Mouse (Mus musculus) regulatory T cell (primary cell): ENCODE measurements at regions not wholly inside any gene's neighbourhood (a gene's known extent, or its start where the extent isn't known, plus 50 kb on each side); places are given as distances from the start of the nearest gene placed in this dataset.

ENCODE experiments used
- in situ Hi-C: fragments of 300-600 bp; cut with MboI, MseI; formaldehyde crosslinking; loops from one replicate; pipeline ENCODE4 v1.15.1; 2025; ENCODE audit warnings: high pct_unique_total_duplicates

DNA sequence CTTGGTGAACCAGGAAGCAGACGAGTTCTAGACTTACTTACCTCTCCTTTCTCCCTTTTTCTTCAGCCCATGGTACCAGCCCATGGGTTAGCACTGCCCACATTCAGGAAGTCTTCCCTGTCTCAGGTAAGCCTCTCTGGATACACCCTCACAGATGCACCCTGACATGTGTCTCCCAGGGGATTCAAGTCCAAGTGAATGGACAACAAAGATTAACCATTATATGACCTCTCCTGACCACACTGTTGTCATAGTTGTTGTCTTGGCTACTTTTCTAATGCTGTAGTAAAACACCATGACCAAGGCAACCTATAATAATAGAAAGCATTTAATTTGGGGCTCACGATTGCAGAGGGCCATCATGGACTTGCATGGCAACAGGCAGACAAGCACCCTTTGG, 98.8 kb upstream of the Vash1 start:
- in situ Hi-C loops, result no loop called here

GRCm38 (mm10) chr12:86580132-86580718, 98.3 kb upstream of the Vash1 start:
- in situ Hi-C loops, result no loop called here

DNA sequence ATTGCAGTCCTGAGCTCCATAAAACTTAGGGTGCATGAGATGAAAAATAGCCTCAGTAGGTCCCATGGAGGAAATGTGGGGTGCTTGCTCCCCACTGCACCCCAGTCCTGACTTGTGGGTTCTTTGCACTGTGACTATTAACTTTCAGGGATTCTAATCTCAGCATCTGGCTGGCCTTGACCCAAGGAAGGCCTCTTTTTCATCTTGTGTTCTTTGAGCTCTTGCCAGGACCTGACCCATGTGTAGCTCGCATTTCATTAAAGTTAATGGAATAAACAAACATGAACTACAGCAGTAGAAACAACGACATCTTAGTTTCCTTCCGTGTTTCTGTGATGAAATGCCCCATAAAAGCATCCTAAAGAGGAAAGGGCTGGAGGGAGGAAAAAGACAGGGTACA, 96.4 kb upstream of the Vash1 start:
- in situ Hi-C loops, result no loop called here

GRCm38 (mm10) chr12:86588010-86588409, 90.5 kb upstream of the Vash1 start:
- in situ Hi-C loops, result no loop called here

GRCm38 (mm10) chr12:86592509-86592908, 86.0 kb upstream of the Vash1 start:
- in situ Hi-C loops, result loop anchor here (5.0 kb wide), 1 partner anchor 75 kb away; no protein-coding TSS in a partner anchor

DNA sequence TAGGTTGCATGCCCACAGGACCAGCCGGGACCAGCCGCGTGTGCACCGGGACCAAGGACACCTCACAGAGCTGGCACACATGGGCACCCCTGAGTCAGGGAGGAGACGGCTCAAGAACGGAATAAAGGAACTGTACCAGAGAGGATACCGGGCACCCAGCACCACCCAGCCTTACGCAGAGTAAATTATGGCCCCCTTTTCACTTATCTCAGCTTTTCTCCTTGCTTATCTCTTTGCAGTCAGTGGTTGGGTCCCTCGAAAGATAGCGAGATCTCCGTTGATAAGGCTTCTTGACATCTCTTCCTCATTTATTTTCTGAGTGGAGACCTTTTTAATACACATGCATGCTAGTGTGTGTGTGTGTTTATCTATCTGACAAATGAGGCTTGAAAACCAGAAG, 83.9 kb upstream of the Vash1 start:
- in situ Hi-C loops, result loop anchor here (5.0 kb wide), 1 partner anchor 77 kb away; no protein-coding TSS in a partner anchor

DNA sequence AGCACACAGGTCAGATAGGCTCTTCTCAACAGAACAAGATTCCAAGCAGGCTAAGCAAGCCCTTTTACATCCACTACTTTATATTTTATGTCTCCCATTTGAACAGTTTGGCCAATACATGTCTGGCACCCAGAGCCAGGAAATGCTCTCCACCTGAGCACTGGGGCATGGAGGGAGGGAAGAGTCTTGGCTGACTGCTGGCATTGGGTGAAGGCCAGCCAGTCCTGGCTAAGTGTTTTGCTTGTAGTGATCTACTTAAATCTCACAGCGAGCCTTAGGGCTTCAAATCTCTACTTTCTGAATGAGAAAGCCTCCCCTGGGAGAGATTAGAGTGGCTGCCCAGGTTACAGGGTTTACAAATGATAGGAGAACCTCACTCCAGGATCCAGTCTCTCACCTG, 78.5 kb upstream of the Vash1 start:
- in situ Hi-C loops, result no loop called here

GRCm38 (mm10) chr12:86603521-86603920, 75.0 kb upstream of the Vash1 start:
- in situ Hi-C loops, result no loop called here

- in situ Hi-C loops, result no loop called here
Measured at GRCm38 (mm10) chr12:86612431-86613040, 66.0 kb upstream of the Vash1 start.

- in situ Hi-C loops, result no loop called here
Measured at GRCm38 (mm10) chr12:86614156-86614555, 64.3 kb upstream of the Vash1 start.

- in situ Hi-C loops, result no loop called here
Measured at GRCm38 (mm10) chr12:86616327-86616726, 62.2 kb upstream of the Vash1 start.

DNA sequence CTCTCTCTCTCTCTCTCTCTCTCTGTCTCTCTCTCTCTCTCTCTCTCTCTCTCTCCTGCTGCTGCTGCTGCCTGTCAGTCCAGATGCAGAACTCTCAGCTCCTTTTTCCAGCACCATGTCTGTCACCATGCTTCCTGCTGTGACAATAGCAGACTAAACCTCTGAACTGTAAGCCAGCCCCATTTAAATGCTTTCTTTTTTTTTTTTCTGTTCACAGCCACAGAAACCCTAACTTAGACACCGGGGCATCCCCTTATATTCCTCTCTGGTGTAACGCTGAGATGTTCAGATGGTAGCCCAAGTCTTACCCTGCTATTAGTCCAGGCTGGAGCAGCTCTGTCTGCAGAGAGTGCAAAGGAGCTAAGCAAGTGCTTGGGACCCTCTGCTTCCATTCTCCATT, 54.3 kb upstream of the Vash1 start:
- in situ Hi-C loops, result no loop called here

DNA sequence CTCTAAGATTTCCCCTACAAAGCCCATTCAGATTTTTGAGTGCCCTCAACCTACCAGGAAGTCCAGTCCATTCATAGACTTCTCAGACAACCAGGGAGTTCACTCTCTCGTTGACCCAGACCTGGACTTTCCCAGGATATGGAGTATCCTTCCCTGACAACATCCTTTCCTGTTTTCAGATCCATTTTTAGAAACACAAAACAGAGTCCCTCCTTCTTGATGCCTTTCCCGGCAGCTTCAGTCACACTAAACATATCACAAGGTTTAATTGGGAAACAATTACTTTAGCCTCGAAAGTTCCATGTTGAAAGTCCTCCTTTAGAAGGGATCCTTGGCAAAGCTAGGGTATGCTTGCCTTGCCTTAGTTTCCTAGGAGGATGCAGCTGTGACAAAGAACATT, 51.8 kb upstream of the Vash1 start:
- in situ Hi-C loops, result no loop called here

DNA sequence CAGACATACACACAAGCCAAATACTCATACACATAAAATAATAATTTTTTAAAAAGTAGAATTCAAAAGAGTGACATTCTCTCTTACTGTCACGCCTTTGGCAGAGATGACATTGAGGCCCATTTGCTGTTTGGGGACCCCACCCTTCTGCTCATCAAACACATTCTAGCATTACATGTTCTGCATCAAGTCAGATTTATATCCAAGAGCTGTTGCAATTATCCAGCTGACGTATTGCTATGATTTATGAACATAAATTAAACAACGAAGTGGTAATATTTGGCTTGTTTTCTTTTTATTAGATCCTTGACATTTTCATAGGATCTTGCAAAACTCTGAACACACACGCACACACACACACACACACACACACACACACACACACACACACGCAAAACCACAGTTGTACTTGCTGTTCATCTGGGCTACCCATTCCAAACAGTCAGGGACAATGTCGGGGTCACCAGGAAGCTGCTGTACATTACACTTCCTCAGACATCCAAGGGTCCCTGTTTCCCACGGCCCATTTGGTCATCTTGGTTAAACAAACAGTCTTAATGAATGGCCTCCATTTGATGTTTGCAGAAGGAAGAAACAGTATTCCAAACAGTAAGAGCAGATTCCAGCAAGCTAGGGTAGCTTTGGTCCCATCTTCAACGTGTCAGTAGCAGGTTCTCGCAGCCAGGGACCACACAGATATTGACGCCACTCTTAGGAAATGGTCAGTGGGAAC, 50.3 kb upstream of the Vash1 start:
- in situ Hi-C loops, result no loop called here
